Mouse (Mus musculus): ENCODE measurements around the gene Slc16a13. TPM values are rescaled to one million over a fixed set of nuclear protein-coding genes. Genes with fewer than 3 reads are reported as not detected.

Slc16a13 gene
- polyA plus RNA-seq, 1 experiment from 2014 or later: 14.9 TPM

DNA sequence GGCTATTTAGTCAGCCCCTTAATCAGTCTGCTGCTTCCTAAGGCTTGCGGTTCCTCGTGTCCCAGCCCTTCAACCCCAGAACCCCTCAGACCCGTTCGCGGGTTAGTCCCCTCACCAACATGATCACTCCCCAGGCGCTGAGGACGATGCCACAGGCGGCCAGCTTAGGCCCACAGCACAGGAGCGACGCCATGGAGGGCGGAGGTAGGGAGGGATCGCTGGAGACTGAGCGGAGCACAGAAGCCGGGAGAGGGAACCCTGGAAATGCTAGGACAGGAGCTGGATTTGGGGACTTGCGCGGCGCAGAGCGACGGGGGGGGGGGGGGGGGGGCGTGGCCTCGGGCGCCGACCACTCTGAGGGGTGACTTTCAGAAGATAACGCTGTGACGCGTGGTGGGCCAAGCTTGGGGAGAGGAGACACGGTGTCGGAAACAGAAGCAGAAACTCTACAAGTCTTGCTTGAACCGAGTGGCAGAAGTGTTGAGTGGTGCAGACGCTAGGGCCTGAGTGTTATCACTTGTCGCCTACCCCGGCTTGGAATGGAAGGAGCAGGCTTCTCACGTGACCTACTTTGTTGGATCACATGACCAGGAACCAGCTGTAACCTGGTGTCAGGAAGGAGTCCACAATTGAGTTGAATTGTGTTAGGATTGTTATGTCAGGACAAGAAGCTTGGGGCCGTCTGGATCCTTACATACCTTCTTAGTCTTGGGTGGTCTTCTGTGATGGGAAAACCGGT, 18.8 kb upstream of the Slc16a13 start, which contains the start of the genes Gm21988 and Rnasek:
Gene Gm21988 (minus strand): TSS at position 290 of the 739 bp plus-strand sequence.
Gene Rnasek (minus strand): TSS at position 302 of the 739 bp plus-strand sequence.
- peak within 1 kb of the TSS; percentile 93 for H3K27ac ChIP-seq (replicated peaks)
- H3K4me2 ChIP-seq (replicated peaks): peak within 1 kb of the TSS; percentile 97
- H3K36me3 ChIP-seq: peaks cover 10% of the 10 kb centered on the region
- peak; percentile 42 for ATAC-seq (replicated peaks)
- peak within 1 kb of the TSS; percentile 81 for H3K4me3 ChIP-seq
- H3K9ac ChIP-seq (replicated peaks): peak within 1 kb of the TSS; percentile 87
- peaks cover 37% of the 10 kb centered on the region for H3K4me1 ChIP-seq
- no peaks in the 10 kb centered on the region for H3K9me3 ChIP-seq
- no peaks in the 10 kb centered on the region for H3K27me3 ChIP-seq
- WGBS: under 1% methylated on average over 27 of the region's 35 CpGs

DNA sequence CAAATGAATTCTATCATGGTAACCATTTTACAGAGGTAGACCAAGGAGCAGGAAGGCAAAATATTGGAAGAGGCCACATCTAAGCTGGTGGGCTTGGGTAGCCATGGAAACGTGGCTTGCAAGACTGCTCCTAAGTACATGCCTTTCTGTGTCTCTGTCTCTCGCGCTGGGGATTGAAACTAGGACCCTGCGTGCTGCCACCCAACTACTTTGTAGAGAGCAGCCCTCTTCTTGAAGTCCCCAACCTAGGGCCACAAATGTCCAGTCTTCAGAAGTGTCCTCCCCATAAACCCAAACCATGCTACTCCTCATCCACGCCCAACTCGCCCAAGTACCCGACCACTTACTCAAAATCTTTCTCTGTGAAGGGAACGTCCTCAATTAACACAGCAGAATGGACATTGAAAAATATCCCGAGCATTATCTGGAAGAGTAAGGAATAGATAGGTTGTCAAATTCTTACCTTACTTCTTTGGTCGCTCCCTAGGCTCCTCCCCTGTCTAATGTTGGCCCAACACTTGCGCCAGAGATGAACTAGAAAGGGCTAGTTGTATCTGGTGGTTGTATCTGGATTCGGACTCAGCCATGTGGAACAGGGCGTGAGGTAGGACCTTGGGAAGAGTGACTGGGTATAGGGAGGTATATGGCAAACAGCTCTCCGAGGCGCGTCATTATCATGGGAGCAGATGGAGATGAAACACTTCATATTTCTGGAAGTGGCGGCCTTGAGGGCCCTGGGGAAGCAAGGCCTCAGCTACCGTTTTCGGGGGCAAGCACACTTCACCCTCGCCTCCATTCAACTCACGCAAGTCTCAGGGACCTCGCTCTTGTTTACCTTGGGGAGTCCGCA, 18.0 kb upstream of the Slc16a13 start:
- peak overlapping the region; percentile 87 for H3K9ac ChIP-seq (replicated peaks)
- H3K4me2 ChIP-seq (replicated peaks): peak overlapping the region; percentile 97
- no peak for ATAC-seq (replicated peaks)
- no peaks in the 10 kb centered on the region for H3K27me3 ChIP-seq
- peak overlapping the region; percentile 81 for H3K4me3 ChIP-seq
- no peaks in the 10 kb centered on the region for H3K9me3 ChIP-seq
- peaks cover 40% of the 10 kb centered on the region for H3K4me1 ChIP-seq
- peaks cover 15% of the 10 kb centered on the region for H3K36me3 ChIP-seq
- H3K27ac ChIP-seq (replicated peaks): peak overlapping the region; percentile 93
- WGBS: 14% methylated on average over 23 of the region's 23 CpGs

DNA sequence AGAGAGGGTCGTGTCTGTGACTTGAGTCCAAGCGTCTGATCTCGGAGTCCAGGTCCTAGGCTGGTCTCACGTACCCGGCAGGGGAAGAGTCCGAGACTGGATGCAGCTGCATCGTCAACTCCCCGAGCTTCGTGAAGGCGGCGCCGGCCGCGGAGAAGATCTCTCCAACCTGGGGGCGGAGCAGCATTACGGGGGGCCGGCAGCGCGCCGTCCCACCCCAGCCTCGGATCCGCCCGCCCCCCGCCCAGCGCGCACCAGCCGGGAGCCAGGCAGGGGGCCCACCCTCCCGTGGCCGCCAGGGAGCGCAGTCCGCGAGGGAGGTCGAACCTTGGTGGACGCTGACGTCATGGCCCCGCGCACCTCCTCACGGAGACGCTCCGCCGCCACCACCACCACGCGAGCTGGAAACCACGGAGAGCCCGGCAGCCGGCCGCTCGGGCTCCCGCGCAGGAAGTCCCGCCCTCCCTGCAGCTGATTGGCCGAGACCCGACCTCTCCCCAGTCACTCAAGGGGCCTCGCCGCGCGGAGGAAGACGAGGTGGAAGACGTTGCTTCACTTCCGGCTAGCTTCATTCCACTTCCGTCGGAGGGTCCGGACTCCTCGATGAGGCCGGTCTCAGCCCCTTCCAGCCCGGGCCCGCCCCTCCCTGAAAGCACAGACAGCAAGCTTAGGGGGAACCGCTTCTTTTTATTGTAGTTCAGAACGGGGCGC, 16.7 kb upstream of the Slc16a13 start, which contains the start of gene 0610010K14Rik:
Gene 0610010K14Rik (minus strand): TSS at position 458 of the 711 bp plus-strand sequence.
- under 1% methylated on average over 68 of the region's 70 CpGs for WGBS
- peak; percentile 94 for ATAC-seq (replicated peaks)

DNA sequence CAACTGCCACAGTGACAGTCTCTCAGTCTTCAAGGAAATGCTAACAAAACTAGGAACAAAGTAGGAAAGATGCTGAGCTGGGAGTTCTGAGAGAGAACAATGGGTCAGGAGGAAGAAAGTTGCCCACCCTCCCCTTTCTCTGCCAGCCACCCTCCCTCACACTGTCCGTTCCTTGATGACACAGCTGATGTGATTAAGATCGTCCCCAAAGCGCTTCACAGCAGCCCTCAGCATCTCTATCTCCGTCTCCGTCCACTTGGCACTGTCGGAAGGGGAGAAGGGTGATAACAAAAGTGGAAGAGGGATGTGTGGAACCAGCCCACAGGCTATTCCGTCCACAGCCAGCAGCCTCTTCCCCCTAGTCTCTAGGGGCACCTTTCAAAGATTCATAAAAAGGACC, 15.9 kb upstream of the Slc16a13 start:
- Histone ChIP-seq H3K4me2 (replicated peaks) (peak overlapping the region; percentile 97), H3K27me3 (no peaks in the 10 kb centered on the region), H3K36me3 (peaks cover 15% of the 10 kb centered on the region), H3K9ac (replicated peaks) (peak overlapping the region; percentile 87), H3K9me3 (no peaks in the 10 kb centered on the region), H3K4me3 (peak overlapping the region; percentile 81), H3K27ac (replicated peaks) (peak overlapping the region; percentile 93), H3K4me1 (peaks cover 48% of the 10 kb centered on the region)
- 29% methylated on average over 7 of the region's 7 CpGs for WGBS
- ATAC-seq (replicated peaks): no peak

More for the DNA sequence above, 16.7 kb upstream of the Slc16a13 start, which contains the start of gene 0610010K14Rik:
- Histone ChIP-seq H3K27ac (replicated peaks) (peak within 1 kb of the TSS; percentile 93), H3K27me3 (no peaks in the 10 kb centered on the region), H3K4me2 (replicated peaks) (peak within 1 kb of the TSS; percentile 97), H3K4me3 (peak within 1 kb of the TSS; percentile 81), H3K9me3 (no peaks in the 10 kb centered on the region), H3K36me3 (peaks cover 15% of the 10 kb centered on the region), H3K9ac (replicated peaks) (peak within 1 kb of the TSS; percentile 87), H3K4me1 (peaks cover 47% of the 10 kb centered on the region)

DNA sequence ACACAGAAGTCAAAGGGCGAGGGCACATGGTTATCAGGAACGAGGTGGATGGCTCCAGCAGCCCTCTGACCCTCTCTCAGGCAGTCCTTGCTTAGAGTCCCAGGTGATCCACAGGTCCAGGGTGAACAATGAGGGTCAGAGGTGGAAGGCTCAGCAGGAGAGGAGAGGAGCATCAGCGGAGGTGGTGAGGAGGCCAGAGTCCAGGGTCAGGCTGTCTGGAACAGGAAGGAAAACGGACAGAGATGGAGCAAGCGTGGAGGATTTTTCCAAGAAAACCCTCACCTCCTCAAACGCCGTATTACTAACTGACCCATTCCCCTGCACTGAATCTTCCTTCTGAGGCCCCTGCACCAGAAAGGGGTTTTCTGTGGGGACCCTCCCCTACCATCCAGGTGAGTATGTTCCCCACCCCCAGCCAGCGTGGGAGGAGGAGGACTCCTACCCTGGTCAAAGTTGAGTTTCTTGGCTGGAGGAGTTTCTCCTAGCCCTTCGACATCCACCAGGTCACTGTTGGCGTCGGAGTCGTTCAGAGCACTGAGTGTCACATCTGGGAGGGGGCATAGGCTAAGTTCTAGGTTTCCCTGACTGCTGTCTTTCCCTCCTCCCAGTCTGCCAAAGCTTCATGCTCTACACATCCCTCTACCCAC, 14.5 kb upstream of the Slc16a13 start:
- no peak overlapping the region for H3K27ac ChIP-seq (replicated peaks)
- H3K4me3 ChIP-seq: no peak overlapping the region
- H3K4me2 ChIP-seq (replicated peaks): no peak overlapping the region
- 91% methylated on average over 12 of the region's 12 CpGs for WGBS
- peaks cover 15% of the 10 kb centered on the region for H3K36me3 ChIP-seq
- peaks cover 7% of the 10 kb centered on the region for H3K27me3 ChIP-seq
- H3K9ac ChIP-seq (replicated peaks): no peak overlapping the region
- no peak for ATAC-seq (replicated peaks)
- H3K4me1 ChIP-seq: peaks cover 47% of the 10 kb centered on the region
- H3K9me3 ChIP-seq: no peaks in the 10 kb centered on the region

DNA sequence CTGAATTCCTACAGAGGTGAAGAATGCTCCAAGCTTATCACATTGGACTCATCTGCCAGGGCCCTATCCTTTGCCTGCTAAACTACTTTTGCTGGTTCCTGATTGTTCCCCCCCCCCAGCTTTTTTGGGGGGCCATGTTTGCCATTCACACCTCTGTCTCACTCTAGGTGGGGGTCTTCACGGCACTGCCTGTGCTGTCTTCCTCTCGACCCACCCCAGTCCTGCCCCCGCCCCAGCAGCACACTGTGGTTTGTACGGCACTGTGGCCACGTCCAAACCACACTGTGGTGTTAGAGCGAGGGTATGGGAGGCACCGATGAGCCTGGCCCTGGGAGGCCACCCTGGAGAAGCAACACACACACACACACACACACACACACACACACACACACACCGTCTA, 13.6 kb upstream of the Slc16a13 start:
- ATAC-seq (replicated peaks): no peak
- 91% methylated on average over 8 of the region's 8 CpGs for WGBS
- H3K4me3 ChIP-seq: no peak overlapping the region
- peaks cover 53% of the 10 kb centered on the region for H3K4me1 ChIP-seq
- H3K27ac ChIP-seq (replicated peaks): no peak overlapping the region
- H3K9ac ChIP-seq (replicated peaks): no peak overlapping the region
- no peak overlapping the region for H3K4me2 ChIP-seq (replicated peaks)
- peaks cover 15% of the 10 kb centered on the region for H3K36me3 ChIP-seq
- H3K9me3 ChIP-seq: no peaks in the 10 kb centered on the region
- peaks cover 15% of the 10 kb centered on the region for H3K27me3 ChIP-seq

DNA sequence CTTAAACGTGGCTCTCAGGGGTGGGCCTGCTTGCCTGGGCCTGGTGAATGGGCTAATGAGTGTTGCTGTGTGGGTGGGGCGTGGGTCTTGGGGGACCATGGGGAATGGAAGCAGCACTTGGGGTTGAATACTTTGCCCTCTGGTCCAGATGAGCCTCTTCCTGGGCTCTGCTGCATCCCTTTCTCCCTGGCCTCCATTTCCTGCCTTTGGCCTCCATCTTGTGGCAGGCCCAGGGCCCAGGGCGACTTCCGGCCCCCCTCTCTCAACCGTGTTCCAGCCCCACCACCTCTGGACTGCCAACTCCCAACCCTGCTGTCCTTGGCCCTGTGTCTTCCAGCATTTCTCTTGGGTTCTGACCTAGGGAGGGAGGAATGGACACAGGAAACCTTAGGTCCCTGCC, 13.2 kb upstream of the Slc16a13 start:
- no peak overlapping the region for H3K4me3 ChIP-seq
- no peak overlapping the region for H3K4me2 ChIP-seq (replicated peaks)
- H3K27me3 ChIP-seq: peaks cover 20% of the 10 kb centered on the region
- no peaks in the 10 kb centered on the region for H3K9me3 ChIP-seq
- peaks cover 55% of the 10 kb centered on the region for H3K4me1 ChIP-seq
- peaks cover 15% of the 10 kb centered on the region for H3K36me3 ChIP-seq
- WGBS: 68% methylated on average over 5 of the region's 5 CpGs
- no peak for ATAC-seq (replicated peaks)
- no peak overlapping the region for H3K9ac ChIP-seq (replicated peaks)
- no peak overlapping the region for H3K27ac ChIP-seq (replicated peaks)

DNA sequence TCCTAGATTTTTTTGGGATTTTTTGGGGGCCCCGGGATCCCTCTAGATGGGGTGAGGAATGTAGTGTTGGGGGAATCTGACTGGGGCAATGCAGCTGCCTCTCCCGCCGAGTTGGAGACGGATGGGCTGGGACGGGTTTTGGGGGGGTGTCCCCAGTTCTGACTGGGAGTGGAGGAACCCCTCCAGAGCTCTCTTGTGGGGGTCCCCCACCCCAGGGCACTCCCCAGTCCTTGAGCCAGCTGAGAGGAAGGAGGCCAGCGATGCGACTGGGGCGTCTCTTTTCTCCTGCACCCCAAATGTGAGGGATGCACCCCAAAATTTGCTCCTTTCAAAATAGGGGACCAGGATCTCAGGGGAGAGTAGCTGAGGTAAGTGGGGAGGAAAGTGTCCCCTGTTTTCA, 12.2 kb upstream of the Slc16a13 start:
- ATAC-seq (replicated peaks): no peak
- H3K4me3 ChIP-seq: peak overlapping the region; percentile 39
- peak overlapping the region; percentile 52 for H3K4me2 ChIP-seq (replicated peaks)
- no peak overlapping the region for H3K27ac ChIP-seq (replicated peaks)
- peaks cover 54% of the 10 kb centered on the region for H3K4me1 ChIP-seq
- H3K27me3 ChIP-seq: peaks cover 27% of the 10 kb centered on the region
- H3K9me3 ChIP-seq: no peaks in the 10 kb centered on the region
- peaks cover 15% of the 10 kb centered on the region for H3K36me3 ChIP-seq
- 45% methylated on average over 8 of the region's 8 CpGs for WGBS
- peak overlapping the region; percentile 59 for H3K9ac ChIP-seq (replicated peaks)

DNA sequence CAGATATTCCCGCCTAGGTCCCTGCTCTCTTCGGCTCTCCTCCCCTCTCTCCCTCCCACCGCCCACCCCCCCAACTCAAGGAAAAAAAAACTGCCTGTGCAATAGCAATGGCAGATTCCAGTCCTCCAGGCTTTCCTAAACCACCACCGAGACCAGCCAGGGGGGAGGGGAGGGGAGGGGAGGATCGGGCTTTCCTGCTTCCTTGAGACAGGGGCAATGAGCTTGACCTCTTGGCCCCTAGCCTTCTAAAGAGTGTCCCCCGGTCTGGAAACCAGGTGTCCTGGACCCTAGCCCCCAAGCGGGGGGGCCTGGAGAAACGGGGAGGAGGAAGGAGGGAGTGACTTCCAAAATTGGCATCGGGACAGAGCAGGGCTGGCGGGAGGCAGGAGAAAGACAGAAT, 11.7 kb upstream of the Slc16a13 start:
- Histone ChIP-seq H3K9ac (replicated peaks) (peak overlapping the region; percentile 59), H3K4me1 (peaks cover 58% of the 10 kb centered on the region), H3K27me3 (peaks cover 32% of the 10 kb centered on the region), H3K36me3 (peaks cover 15% of the 10 kb centered on the region), H3K27ac (replicated peaks) (no peak overlapping the region), H3K9me3 (no peaks in the 10 kb centered on the region), H3K4me3 (peak overlapping the region; percentile 39), H3K4me2 (replicated peaks) (peak overlapping the region; percentile 52)
- WGBS: 3% methylated on average over 9 of the region's 10 CpGs
- no peak for ATAC-seq (replicated peaks)

DNA sequence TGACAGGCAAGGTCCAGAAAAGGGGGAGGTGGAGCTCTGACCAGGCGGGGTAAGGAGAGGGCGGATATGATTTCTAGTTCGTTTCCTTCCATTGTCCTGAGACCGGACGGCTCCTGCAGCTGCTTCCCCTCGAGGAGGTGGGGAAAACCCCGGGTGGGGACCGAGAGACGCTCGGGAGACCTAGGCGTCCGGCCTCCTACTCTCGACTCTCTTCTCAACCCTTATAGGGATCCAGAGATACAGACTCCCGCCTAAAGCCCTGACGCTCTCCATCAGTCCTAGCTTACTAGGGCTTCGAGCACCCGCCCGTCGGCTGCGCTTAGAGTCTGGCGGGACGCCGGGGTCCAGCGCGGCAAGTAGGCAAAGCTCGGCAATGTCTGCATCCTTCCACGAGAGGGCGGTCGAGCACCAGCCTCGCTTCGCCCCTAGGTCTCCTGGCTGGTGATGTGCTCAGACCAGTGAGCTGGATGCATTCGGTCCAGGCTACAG, 9.4 kb upstream of the Slc16a13 start:
- WGBS: under 1% methylated on average over 32 of the region's 32 CpGs
- Histone ChIP-seq H3K4me3 (peak overlapping the region; percentile 32), H3K9me3 (no peaks in the 10 kb centered on the region), H3K4me1 (peaks cover 62% of the 10 kb centered on the region), H3K27ac (replicated peaks) (0 out of 2 replicates have a peak overlapping the region, but pooled peaks have one; percentile 49), H3K4me2 (replicated peaks) (peak overlapping the region; percentile 46), H3K27me3 (peaks cover 39% of the 10 kb centered on the region), H3K9ac (replicated peaks) (peak overlapping the region; percentile 30), H3K36me3 (peaks cover 11% of the 10 kb centered on the region)
- peak; percentile 23; the same call in 1 of the 2 replicates for ATAC-seq (replicated peaks)
